Mouse (Mus musculus): Measurements from ENCODE around the gene Cldnd1.
A peak's percentile ranks its signal among the peaks of the same experiment; 100 is the strongest.

Gene Cldnd1

GRCm38 (mm10) chr16:58709536-58709935 is 18.2 kb upstream of the Cldnd1 start:
- DNase-seq, result no peak

DNA sequence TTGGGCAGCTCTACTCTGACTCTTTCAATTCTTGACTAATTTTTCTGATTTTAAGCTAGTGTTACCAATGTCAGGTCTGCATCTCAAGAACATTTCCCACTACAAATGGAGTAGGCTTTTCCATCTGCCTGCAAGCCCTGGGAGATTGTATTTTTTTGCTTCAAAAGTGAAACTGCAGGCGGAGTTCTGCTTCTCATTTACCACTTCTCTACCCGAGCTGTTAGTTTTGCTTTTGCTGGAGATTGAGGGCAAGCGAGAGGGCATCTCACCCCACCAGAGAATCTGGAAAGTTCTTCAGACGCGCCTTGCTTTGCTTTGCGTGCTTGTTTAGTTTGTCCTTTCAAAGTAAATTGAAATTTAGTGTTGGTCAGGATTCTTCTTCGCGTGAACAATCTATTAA is 15.5 kb upstream of the Cldnd1 start:
- DNase-seq, result no peak

GRCm38 (mm10) chr16:58713128-58713527 is 14.6 kb upstream of the Cldnd1 start:
- no peak for DNase-seq

- DNase-seq, result no peak
Observed at GRCm38 (mm10) chr16:58715018-58715417, 12.7 kb upstream of the Cldnd1 start.

- no peak for DNase-seq
Observed at GRCm38 (mm10) chr16:58718666-58719120, 9.0 kb upstream of the Cldnd1 start, which contains the start of gene Gpr15. Gene Gpr15, minus strand, starts transcription at chr16:58719070.

- DNase-seq, result no peak
Observed at GRCm38 (mm10) chr16:58722292-58722691, 5.4 kb upstream of the Cldnd1 start.

- no peak for DNase-seq
Observed at GRCm38 (mm10) chr16:58726680-58727476, 832 bp upstream of the Cldnd1 start.

- DNase-seq, result no peak
Observed at GRCm38 (mm10) chr16:58728176-58728671, 514 bp downstream of the Cldnd1 start.

- DNase-seq, result no peak
Observed at GRCm38 (mm10) chr16:58738205-58738604, 10.5 kb downstream of the Cldnd1 start.

GRCm38 (mm10) chr16:58738800-58739199 is 11.1 kb downstream of the Cldnd1 start:
- DNase-seq, result no peak

GRCm38 (mm10) chr16:58740751-58741150 is 13.0 kb downstream of the Cldnd1 start:
- no peak for DNase-seq

DNA sequence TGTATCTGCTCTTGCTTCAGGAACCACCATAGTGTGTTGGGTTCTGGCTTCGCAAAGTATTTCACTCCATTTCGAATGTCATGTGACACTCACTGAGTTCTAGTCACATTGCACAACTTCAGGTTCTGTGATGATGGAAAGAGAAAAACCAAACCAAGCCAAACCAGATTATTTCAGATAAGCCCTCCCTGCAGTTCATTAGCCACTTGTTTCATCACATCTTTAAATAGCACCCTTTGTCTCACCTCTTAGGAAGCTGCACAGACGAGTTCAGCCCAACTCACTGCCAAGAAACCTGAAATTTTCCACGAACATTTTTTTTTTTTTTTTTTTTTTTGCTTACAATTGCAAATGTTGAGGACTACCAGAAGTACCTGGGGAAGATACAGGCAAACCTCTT is 19.0 kb downstream of the Cldnd1 start:
- DNase-seq, result no peak

DNA sequence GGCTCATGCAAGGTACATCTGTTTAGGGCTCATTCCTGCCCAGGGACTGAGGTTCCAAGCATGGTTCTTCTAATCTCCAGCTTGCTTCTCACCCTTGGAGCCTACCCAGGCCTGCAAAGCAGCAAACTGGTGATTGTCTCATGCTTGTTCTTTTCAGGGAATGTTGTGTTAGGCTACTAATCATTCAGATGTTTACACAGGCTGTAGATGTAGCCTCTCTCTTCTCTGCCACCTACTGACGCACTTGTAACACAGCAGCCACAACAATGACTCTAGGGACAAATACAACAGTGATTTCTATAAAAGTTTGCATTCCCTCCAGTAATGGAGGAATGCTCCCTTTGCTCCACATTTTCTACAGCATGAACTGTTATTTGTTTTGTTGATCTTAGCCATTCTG is 23.6 kb downstream of the Cldnd1 start:
- DNase-seq, result peak; percentile 17

- no peak for DNase-seq
Observed at GRCm38 (mm10) chr16:58756191-58756590, 28.5 kb downstream of the Cldnd1 start.

DNA sequence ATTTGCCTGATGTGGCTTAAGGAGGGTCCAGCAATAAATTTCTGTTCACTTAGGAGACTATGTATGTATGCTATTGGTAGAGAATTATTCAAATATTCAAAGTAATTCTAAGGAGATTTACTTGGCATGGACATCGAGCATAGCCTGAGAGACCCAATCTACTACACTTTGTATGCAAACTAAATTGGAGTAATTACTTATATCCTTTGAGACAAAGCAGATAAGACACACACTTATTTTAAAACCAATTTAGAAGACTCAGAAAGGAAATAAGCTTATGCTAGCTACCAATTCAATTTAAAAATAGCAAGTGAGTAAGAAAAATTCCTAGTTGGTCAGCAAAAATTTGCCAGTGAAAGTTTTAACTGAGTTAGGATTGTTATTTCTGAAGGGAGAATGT is 35.4 kb downstream of the Cldnd1 start, which contains the start of gene Olfr172:
Gene Olfr172 (minus strand): TSS at position 101 of the 400 bp plus-strand sequence.
- DNase-seq, result no peak
